Mouse (Mus musculus) embryonic facial prominence, embryonic 13.5 days (tissue): ENCODE data around the gene Nek6. TPM values are rescaled to one million over a fixed set of nuclear protein-coding genes. Genes with fewer than 3 reads are reported as not detected.

Source experiments
- ATAC-seq: fragments of 200-750 bp; cut with Nextera tagmentation; 2 replicates; pipeline ENCODE4 v1.8.0; 2017; ENCODE audit warnings: low read depth; ENCODE audit not compliant: insufficient number of reproducible peaks, insufficient read depth, low FRiP score, low TSS enrichment
- H3K27ac ChIP-seq: fragments of 300-500 bp; sonication (generic); 2 replicates; pipeline ENCODE4 v1.5.1; 2015; ENCODE audit warnings: moderate library complexity, mild to moderate bottlenecking, inconsistent platforms
- H3K27me3 ChIP-seq: fragments of 300-500 bp; sonication (generic); 2 replicates; pipeline ENCODE4 v1.6.1; 2015; ENCODE audit warnings: mild to moderate bottlenecking, inconsistent platforms
- H3K36me3 ChIP-seq: fragments of 300-500 bp; sonication (generic); 2 replicates; pipeline ENCODE4 v1.6.1; 2015; ENCODE audit warnings: mild to moderate bottlenecking, inconsistent platforms
- H3K4me1 ChIP-seq: fragments of 300-500 bp; sonication (generic); 2 replicates; pipeline ENCODE4 v1.6.1; 2015; ENCODE audit warnings: inconsistent platforms
- H3K4me2 ChIP-seq: fragments of 300-500 bp; sonication (generic); 2 replicates; pipeline ENCODE4 v1.6.1; 2015; ENCODE audit warnings: moderate library complexity, mild to moderate bottlenecking, inconsistent platforms
- H3K4me3 ChIP-seq: fragments of 300-500 bp; sonication (generic); 2 replicates; pipeline ENCODE4 v1.5.1; 2015; ENCODE audit warnings: mild to moderate bottlenecking, inconsistent platforms
- H3K9ac ChIP-seq: fragments of 300-500 bp; sonication (generic); 2 replicates; pipeline ENCODE4 v1.6.1; 2015; ENCODE audit warnings: mild to moderate bottlenecking, inconsistent platforms
- H3K9me3 ChIP-seq: fragments of 300-500 bp; sonication (generic); 2 replicates; pipeline ENCODE4 v1.6.1; 2016; ENCODE audit warnings: inconsistent platforms
- WGBS: fragments of 180-500 bp; shearing (Covaris S2); methylation state at CpG from one replicate; pipeline ENCODE4 v1.1.7; 2015; ENCODE audit warnings: mixed read lengths; 5-methylcytosine and 5-hydroxymethylcytosine counted together
- polyA plus RNA-seq: library from polyadenylated mRNA; unstranded; fragments of >200 nt; fragmentation: Nextera tagmentation; extraction: Ambion mirVana; gene quantifications from 2 replicates; pipeline ENCODE4 v1.2.1, GENCODE M21; 2015

Gene Nek6
- polyA plus RNA-seq, 1 experiment from 2014 or later: 114 TPM

DNA sequence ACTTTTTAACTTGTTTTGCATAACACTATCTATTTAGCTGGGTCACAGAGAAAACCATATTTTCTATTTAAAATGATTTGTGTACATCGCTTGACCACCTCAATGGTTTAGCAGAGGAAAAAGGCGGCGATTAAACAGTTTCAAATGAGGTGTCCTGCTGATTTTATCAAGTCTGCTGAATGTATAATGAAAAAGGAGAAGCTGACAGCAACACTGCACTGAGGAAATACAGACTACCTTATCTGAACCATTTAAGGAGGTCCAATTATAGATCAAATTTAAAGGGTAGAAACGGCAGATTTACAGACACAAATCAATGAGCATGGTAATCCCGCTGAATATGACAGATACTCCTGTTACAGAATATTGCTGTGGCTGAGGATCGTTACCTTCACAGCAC is 103.0 kb downstream of the Nek6 start:
- no peak overlapping the region for H3K4me3 ChIP-seq
- H3K4me1 ChIP-seq: peaks cover 19% of the 10 kb centered on the region
- H3K27ac ChIP-seq: no peak overlapping the region
- H3K9me3 ChIP-seq: no peaks in the 10 kb centered on the region
- 86% methylated on average over 6 of the region's 6 CpGs for WGBS
- H3K36me3 ChIP-seq: peaks cover 41% of the 10 kb centered on the region
- H3K9ac ChIP-seq: no peak overlapping the region
- no peaks in the 10 kb centered on the region for H3K27me3 ChIP-seq
- no peak overlapping the region for H3K4me2 ChIP-seq
- ATAC-seq: no peak

DNA sequence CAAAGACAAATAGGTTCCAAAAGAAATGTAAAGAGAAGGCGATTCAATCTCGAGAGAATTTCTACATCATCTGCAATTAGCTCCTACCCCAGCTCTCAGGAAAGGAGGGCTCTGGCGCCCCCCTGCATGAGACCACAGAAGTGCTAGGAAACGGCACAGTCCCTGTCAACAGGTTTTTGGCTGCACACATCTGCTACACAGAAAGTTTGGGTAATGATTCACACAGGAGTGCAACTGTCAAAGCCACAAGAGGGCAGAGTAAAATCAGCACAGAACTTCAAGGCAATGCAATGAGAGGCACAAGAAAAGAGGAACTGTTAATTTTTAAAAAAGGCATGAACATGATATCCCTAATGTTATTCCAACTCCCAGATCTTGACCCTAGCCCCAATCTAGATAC is 104.6 kb downstream of the Nek6 start:
- Histone ChIP-seq H3K27ac (no peak overlapping the region), H3K4me1 (peaks cover 11% of the 10 kb centered on the region), H3K36me3 (peaks cover 33% of the 10 kb centered on the region), H3K9ac (no peak overlapping the region), H3K27me3 (no peaks in the 10 kb centered on the region), H3K4me3 (no peak overlapping the region), H3K4me2 (no peak overlapping the region), H3K9me3 (no peaks in the 10 kb centered on the region)
- ATAC-seq: no peak
- WGBS: 40% methylated on average over 4 of the region's 4 CpGs

GRCm38 (mm10) chr2:38616956-38617872 is 105.8 kb downstream of the Nek6 start:
- 90% methylated on average over 5 of the region's 5 CpGs for WGBS
- no peaks in the 10 kb centered on the region for H3K9me3 ChIP-seq
- H3K9ac ChIP-seq: no peak overlapping the region
- H3K36me3 ChIP-seq: peaks cover 32% of the 10 kb centered on the region
- no peak overlapping the region for H3K4me2 ChIP-seq
- H3K4me1 ChIP-seq: peaks cover 14% of the 10 kb centered on the region
- no peak overlapping the region for H3K4me3 ChIP-seq
- no peak for ATAC-seq
- H3K27ac ChIP-seq: no peak overlapping the region
- no peaks in the 10 kb centered on the region for H3K27me3 ChIP-seq

DNA sequence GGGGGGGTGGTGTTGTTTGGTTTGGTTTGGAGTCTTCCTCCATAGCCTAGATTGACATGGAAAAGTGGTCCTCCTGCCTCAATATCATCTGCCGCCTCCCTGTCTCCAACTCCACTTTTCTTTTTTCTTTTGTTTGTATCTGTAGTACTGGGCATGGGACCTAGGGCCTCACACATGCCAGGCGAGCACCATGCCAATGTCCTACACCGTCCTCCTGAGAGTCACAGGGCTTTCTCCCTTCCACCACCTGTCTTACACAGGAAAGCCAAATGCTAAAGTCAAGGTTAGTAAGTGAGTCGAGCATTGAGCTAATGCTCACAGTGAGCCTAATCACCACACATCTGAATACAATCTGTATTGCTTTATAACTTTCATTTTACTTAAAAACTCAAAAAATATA is 108.3 kb downstream of the Nek6 start:
- H3K4me1 ChIP-seq: peaks cover 18% of the 10 kb centered on the region
- no peaks in the 10 kb centered on the region for H3K27me3 ChIP-seq
- peaks cover 23% of the 10 kb centered on the region for H3K36me3 ChIP-seq
- WGBS: 87% methylated on average over 4 of the region's 4 CpGs
- no peak overlapping the region for H3K9ac ChIP-seq
- no peak overlapping the region for H3K4me2 ChIP-seq
- H3K27ac ChIP-seq: no peak overlapping the region
- H3K4me3 ChIP-seq: no peak overlapping the region
- H3K9me3 ChIP-seq: no peaks in the 10 kb centered on the region
- no peak for ATAC-seq

DNA sequence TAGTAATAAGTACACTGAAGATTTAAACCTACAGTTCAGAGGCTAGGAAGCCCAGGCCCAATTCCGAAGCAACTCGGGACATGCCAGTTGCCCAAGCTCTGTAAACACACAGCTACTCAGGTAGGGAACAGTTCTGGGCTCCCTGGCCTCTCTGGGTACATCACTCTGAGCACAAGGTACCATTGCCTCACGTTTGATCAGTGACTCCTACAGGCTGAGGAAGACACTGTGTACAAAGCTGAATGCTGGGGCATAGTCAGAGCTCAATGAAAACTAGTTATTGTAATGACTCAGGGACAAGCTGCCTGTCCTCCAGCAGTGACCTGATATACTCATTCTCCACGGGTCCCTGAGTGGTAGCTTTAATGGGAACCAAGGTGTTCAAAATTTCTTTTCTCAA is 109.6 kb downstream of the Nek6 start:
- Histone ChIP-seq H3K4me1 (peaks cover 9% of the 10 kb centered on the region), H3K36me3 (peaks cover 34% of the 10 kb centered on the region), H3K9me3 (no peaks in the 10 kb centered on the region), H3K27me3 (no peaks in the 10 kb centered on the region), H3K27ac (no peak overlapping the region), H3K4me3 (no peak overlapping the region), H3K9ac (no peak overlapping the region), H3K4me2 (no peak overlapping the region)
- ATAC-seq: no peak
- WGBS: 81% methylated on average over 4 of the region's 4 CpGs

- Histone ChIP-seq H3K4me2 (no peak overlapping the region), H3K27ac (no peak overlapping the region), H3K9ac (no peak overlapping the region), H3K9me3 (no peaks in the 10 kb centered on the region), H3K4me1 (peaks cover 7% of the 10 kb centered on the region), H3K36me3 (peaks cover 39% of the 10 kb centered on the region), H3K27me3 (no peaks in the 10 kb centered on the region), H3K4me3 (no peak overlapping the region)
- no peak for ATAC-seq
- 84% methylated on average over 6 of the region's 6 CpGs for WGBS
These were observed 110.2 kb downstream of the Nek6 start for GRCm38 (mm10) chr2:38621610-38622021.

DNA sequence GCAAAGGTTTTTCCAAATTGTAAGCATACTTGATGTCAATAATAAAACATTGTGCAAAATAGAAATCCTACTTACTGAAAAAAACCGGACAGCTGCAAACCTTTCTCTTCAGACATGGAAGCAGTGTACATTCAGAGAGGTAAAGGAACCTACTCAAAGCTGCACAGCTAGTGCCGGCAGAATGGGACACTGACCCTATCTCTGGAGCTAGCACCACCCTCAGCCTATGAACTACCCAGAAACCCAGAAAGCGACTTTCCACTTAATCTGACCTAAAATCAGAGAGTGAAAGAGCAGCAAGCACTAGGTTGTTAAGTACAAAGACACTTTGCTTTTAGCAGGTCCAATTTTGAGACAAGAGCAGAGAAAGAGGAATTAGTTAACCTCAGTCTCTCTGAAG is 112.0 kb downstream of the Nek6 start:
- Histone ChIP-seq H3K27ac (no peak overlapping the region), H3K9ac (no peak overlapping the region), H3K4me1 (peaks cover 7% of the 10 kb centered on the region), H3K27me3 (no peaks in the 10 kb centered on the region), H3K36me3 (peaks cover 46% of the 10 kb centered on the region), H3K4me2 (no peak overlapping the region), H3K9me3 (no peaks in the 10 kb centered on the region), H3K4me3 (no peak overlapping the region)
- 83% methylated on average over 3 of the region's 3 CpGs for WGBS
- ATAC-seq: no peak

DNA sequence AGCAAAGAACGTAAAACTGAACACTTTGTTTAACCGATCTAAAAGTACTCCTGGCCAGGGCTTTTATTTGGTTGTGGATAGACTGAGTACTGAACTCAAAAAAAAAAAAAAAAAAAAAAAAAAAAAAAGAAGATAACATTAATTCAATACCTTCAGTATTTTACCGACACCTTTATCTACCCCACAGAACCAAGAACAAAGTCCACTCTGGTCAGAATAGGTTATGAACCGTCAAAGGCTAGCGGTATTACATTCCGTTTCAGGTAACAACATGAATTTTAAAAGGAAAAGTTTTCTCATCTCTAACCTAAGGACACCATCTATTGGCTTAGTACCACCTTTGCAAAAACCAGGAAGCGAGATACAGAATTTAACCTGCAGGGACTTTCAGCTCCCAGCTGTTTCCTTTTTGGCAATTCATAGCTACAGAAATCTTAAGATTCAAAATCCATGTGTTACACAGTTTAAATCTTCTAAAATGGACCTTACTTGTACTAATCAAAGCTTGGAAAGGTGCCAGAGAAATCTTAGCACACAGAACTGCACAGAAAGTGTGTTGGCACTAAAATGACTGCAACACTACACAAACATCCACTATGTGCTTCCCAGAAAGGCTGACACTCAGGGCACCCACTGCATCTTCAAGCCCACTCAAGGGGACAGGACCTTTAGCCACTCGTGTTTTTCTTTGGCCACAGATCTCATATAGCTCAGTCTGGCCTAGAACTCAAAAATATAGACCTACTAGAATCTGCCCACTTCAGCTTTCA is 112.6 kb downstream of the Nek6 start:
- Histone ChIP-seq H3K9me3 (no peaks in the 10 kb centered on the region), H3K36me3 (peaks cover 46% of the 10 kb centered on the region), H3K4me1 (peaks cover 7% of the 10 kb centered on the region), H3K27ac (no peak overlapping the region), H3K9ac (no peak overlapping the region), H3K4me2 (no peak overlapping the region), H3K4me3 (no peak overlapping the region), H3K27me3 (no peaks in the 10 kb centered on the region)
- no peak for ATAC-seq
- WGBS: 87% methylated on average over 8 of the region's 8 CpGs

DNA sequence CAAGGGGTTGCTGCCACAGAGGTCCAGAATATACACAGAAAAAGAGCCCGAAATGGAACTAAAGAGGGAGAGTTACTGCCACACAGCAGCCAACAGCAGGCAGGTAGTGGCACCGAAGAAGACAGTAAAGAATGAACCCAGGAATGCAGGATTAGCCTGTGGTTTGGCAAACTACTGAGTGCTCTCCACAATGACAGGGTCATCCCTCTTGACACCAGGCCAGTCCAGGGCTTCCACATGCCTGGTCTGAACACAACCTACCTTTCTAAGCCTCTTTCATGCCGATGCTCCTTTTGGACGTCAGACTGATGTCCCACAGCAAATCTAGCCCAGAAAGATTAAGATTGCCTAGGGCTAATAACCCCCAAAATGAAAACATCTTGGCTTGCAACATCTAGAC is 117.4 kb downstream of the Nek6 start:
- ATAC-seq: no peak
- H3K9me3 ChIP-seq: no peaks in the 10 kb centered on the region
- H3K4me2 ChIP-seq: no peak overlapping the region
- no peak overlapping the region for H3K9ac ChIP-seq
- WGBS: 85% methylated on average over 4 of the region's 4 CpGs
- H3K27me3 ChIP-seq: no peaks in the 10 kb centered on the region
- no peak overlapping the region for H3K27ac ChIP-seq
- no peak overlapping the region for H3K4me3 ChIP-seq
- H3K4me1 ChIP-seq: peaks cover 4% of the 10 kb centered on the region; the same call in 1 of the 2 replicates
- H3K36me3 ChIP-seq: peaks cover 76% of the 10 kb centered on the region

- no peak overlapping the region for H3K4me3 ChIP-seq
These were observed 118.0 kb downstream of the Nek6 start for GRCm38 (mm10) chr2:38629451-38629850.

DNA sequence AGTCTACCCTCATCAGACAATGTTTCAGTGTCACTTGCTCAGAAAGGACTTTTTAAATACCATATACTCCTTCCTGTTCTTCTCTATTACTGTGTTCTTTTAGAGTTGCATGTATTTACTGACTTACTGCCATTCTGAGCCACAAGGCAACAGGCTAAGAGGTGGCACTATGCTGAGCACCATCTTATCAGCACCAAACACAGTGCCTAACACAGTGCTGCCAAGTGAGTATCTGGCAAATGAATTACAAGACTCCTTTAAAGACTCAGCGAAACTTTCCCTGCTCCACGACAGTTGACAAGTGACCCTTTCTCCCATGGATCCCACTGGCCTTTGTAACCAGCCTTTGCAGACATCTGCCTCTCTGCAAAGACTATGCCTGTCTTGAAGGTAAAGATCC is 119.1 kb downstream of the Nek6 start:
- no peaks in the 10 kb centered on the region for H3K9me3 ChIP-seq
- H3K36me3 ChIP-seq: peaks cover 88% of the 10 kb centered on the region
- H3K9ac ChIP-seq: no peak overlapping the region
- H3K27ac ChIP-seq: no peak overlapping the region
- ATAC-seq: no peak
- no peak overlapping the region for H3K4me2 ChIP-seq
- no peaks in the 10 kb centered on the region for H3K27me3 ChIP-seq
- H3K4me3 ChIP-seq: no peak overlapping the region
- 96% methylated on average over 2 of the region's 2 CpGs for WGBS
- H3K4me1 ChIP-seq: no peaks in the 10 kb centered on the region

More at GRCm38 (mm10) chr2:38629451-38629850, 118.0 kb downstream of the Nek6 start:
- Histone ChIP-seq H3K9me3 (no peaks in the 10 kb centered on the region), H3K4me1 (no peaks in the 10 kb centered on the region), H3K4me2 (no peak overlapping the region), H3K9ac (no peak overlapping the region), H3K27ac (no peak overlapping the region), H3K36me3 (peaks cover 83% of the 10 kb centered on the region), H3K27me3 (no peaks in the 10 kb centered on the region)
- no peak for ATAC-seq
- 84% methylated on average over 3 of the region's 3 CpGs for WGBS
